ENCODE assay signal across 11 mouse cellular contexts in the genomic region with DNA sequence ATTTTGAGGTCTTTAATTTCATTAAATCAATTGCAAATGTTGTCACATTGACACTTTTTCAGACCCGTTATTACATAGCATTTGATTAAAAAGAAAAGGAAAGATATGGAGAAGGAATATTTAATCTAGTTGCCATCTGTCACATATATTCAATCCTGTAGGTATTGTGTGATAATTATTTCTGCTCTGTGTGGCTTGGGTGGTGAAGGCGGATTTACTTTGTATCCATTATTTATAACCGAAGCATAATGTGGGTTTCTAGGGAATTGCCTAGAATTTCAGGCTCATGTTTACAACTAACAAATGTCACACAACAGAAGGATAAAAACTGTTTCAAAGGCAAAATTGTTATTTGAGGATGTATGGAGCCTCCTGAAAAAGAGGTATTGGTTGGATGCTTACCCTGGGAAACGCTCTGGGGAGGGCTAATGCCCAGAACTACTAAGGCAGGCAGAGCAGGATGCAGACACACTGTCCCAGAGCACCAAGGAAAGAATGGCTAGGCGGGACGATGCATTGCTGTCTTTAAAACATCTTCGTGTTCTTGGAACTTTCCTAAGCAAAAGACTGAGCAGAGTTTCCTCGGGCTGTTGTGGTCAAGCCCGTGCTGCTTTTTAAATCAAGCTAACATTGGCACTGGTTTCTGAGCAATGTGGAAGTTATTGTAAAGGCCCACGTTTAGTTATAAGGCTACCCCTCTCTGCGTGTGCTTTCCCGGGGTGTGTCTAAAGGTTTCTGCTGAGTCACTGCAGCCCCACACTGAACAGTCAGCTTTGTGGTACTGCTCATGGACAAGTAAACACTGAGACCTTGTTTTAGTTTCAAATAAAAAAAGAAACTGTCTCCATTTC.
DNase-seq lines count a peak whose midpoint lies in the region; ATAC-seq and TF ChIP-seq lines count a peak whose summit lies in the region.
"Had no signal": no experiment of that assay in that cellular context is flagged by ENCODE, and none has a peak within 500 bp of the region (broad histone marks: within the 10 kb centered on the region; RNA-seq: fewer than 3 reads in every experiment).

No protein-coding gene starts in this region.

- H3K27me3 ChIP-seq in midbrain, embryonic 12.5 days: no peaks in the 10 kb centered on the region
- no peaks in the 10 kb centered on the region for H3K27me3 ChIP-seq in midbrain, embryonic 10.5 days (ENCODE audit: low read depth, poor library complexity, severe bottlenecking)
- no peaks in the 10 kb centered on the region for H3K27me3 ChIP-seq in stomach, embryonic 15.5 days (replicated peaks)
- H3K27me3 ChIP-seq: heart, embryonic 13.5 days; limb, embryonic 15.5 days had no signal

- H3K9me3 ChIP-seq in midbrain, embryonic 12.5 days: 0 out of 2 replicates have a peak, but pooled peaks cover under 1% of the 10 kb centered on the region
- H3K9me3 ChIP-seq in midbrain, embryonic 10.5 days (replicated peaks): no peaks in the 10 kb centered on the region
- no peaks in the 10 kb centered on the region for H3K9me3 ChIP-seq in stomach, embryonic 15.5 days
- H3K9me3 ChIP-seq: limb, embryonic 15.5 days had no signal

- H3K9ac ChIP-seq in midbrain, embryonic 12.5 days (replicated peaks): no peak overlapping the region
- H3K9ac ChIP-seq in stomach, embryonic 15.5 days: no peak overlapping the region
- H3K9ac ChIP-seq: heart, embryonic 13.5 days; limb, embryonic 15.5 days had no signal

- 64% methylated on average over 12 of the region's 12 CpGs for WGBS in midbrain, embryonic 12.5 days
- WGBS in midbrain, embryonic 10.5 days: 78% methylated on average over 12 of the region's 12 CpGs
- WGBS in stomach, embryonic 15.5 days: 58% methylated on average over 12 of the region's 12 CpGs

- H3K4me2 ChIP-seq in midbrain, embryonic 12.5 days (replicated peaks): no peak overlapping the region
- no peak overlapping the region for H3K4me2 ChIP-seq in stomach, embryonic 15.5 days
- H3K4me2 ChIP-seq: heart, embryonic 13.5 days; limb, embryonic 15.5 days had no signal

- H3K4me1 ChIP-seq in midbrain, embryonic 12.5 days: peaks cover 9% of the 10 kb centered on the region; the same call in 1 of the 2 replicates
- peaks cover 7% of the 10 kb centered on the region; the same call in 1 of the 2 replicates for H3K4me1 ChIP-seq in midbrain, embryonic 10.5 days
- H3K4me1 ChIP-seq in stomach, embryonic 15.5 days: no peaks in the 10 kb centered on the region
- H3K4me1 ChIP-seq: heart, embryonic 13.5 days; limb, embryonic 15.5 days had no signal

- peak; percentile 24 for DNase-seq in adrenal gland, postnatal 14 days
- no peak for DNase-seq in adrenal gland, adult 8-10 months
- no peak for DNase-seq in midbrain, embryonic 10.5 days (ENCODE audit: low spot score)
- DNase-seq in embryo, embryonic 9.5 days (ENCODE audit: extremely low spot score): no peak
- no peak for DNase-seq in left cerebral cortex, adult 2 months (ENCODE audit: extremely low spot score in 1 of 2, low spot score in 2 of 2)
- DNase-seq: layer of hippocampus, adult 9-11 months had no signal

- peak overlapping the region; percentile 25; the same call in 1 of the 2 replicates for H3K27ac ChIP-seq in midbrain, embryonic 12.5 days (replicated peaks)
- H3K27ac ChIP-seq in midbrain, embryonic 10.5 days (replicated peaks): no peak overlapping the region
- H3K27ac ChIP-seq in stomach, embryonic 15.5 days: no peak overlapping the region
- no peak overlapping the region for H3K27ac ChIP-seq in left cerebral cortex, adult 2 months
- H3K27ac ChIP-seq: heart, embryonic 13.5 days; limb, embryonic 15.5 days had no signal

- H3K4me3 ChIP-seq in midbrain, embryonic 12.5 days: no peak overlapping the region
- H3K4me3 ChIP-seq in midbrain, embryonic 10.5 days: no peak overlapping the region
- no peak overlapping the region for H3K4me3 ChIP-seq in stomach, embryonic 15.5 days (replicated peaks)
- H3K4me3 ChIP-seq in left cerebral cortex, adult 2 months: no peak overlapping the region
- H3K4me3 ChIP-seq: heart, embryonic 13.5 days; limb, embryonic 15.5 days had no signal

- H3K36me3 ChIP-seq in midbrain, embryonic 12.5 days: no peaks in the 10 kb centered on the region
- H3K36me3 ChIP-seq in midbrain, embryonic 10.5 days: no peaks in the 10 kb centered on the region
- H3K36me3 ChIP-seq in stomach, embryonic 15.5 days: no peaks in the 10 kb centered on the region
- H3K36me3 ChIP-seq: heart, embryonic 13.5 days; limb, embryonic 15.5 days had no signal

- peak; percentile 47; the same call in 1 of the 2 replicates for ATAC-seq in midbrain, embryonic 12.5 days (ENCODE audit: low FRiP score, low read depth)
- ATAC-seq in common myeloid progenitor, adult 5-6 weeks (replicated peaks; ENCODE audit: low read depth, poor library complexity, severe bottlenecking): peak; percentile 85
- peak; percentile 47; the same call in 1 of the 2 replicates for ATAC-seq in stomach, embryonic 15.5 days (ENCODE audit: insufficient read depth, low FRiP score, low read depth)

- intact Hi-C loops in left cerebral cortex, adult 2 months (cut with DNase I): no loop called here

- TF ChIP-seq CTCF in left cerebral cortex, adult 2 months (IDR thresholded peaks at IDR 0.05): no peak
